Mouse (Mus musculus) brain, embryonic 14.5 days (tissue): ENCODE data around the gene Pappa.

Source experiments
- CTCF ChIP-seq: fragments of 200-500 bp; IDR thresholded peaks from 2 replicates; pipeline ENCODE4 v1.5.1; 2012; ENCODE audit warnings: inconsistent platforms, mild to moderate bottlenecking, moderate library complexity, borderline replicate concordance; ENCODE audit not compliant: insufficient read depth, insufficient read length; ENCODE audit errors: extremely low read depth
- POLR2A ChIP-seq: fragments of 200-500 bp; IDR thresholded peaks from 2 replicates; pipeline ENCODE4 v1.6.1; 2012; ENCODE audit warnings: mild to moderate bottlenecking, inconsistent platforms, borderline replicate concordance; ENCODE audit not compliant: poor library complexity, insufficient read depth, insufficient read length, severe bottlenecking; ENCODE audit errors: extremely low read depth

GRCm38 (mm10) chr4:65158651-65159050 lies 34.7 kb downstream of the Pappa start:
- TF ChIP-seq CTCF: no peak
- no peak for TF ChIP-seq POLR2A
